Mouse (Mus musculus): ENCODE data around the gene Tex35.

DNA sequence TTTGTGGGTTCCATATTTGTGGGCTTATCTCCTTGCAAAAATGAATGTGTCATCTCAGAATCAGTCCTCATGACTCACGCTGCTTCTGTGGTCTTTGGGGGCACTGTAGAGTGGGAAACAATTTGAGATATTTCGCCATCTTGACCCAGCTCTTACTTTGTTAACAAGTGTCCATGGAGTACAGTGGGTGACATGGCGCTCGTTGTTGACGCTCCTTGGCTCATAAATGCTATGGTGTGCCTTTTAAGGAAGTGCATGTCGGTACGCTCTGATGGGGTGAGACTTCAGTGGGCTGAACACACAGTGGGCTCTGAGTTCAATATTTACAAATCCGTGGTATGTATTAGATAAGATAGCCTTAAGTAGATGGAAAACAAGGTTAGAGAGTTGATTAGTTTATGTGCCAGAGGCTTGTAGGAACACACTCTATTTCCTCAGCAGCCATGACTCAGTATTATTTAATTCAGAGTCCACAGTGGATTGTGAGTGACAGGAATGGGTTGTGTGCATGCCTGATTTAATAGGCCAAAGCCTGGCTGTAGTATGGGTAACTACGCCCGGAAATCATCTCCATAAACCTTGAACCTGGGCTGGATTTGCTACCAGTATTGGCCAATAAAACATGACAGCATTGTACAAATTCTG, 46.6 kb downstream of the Tex35 start:
- TF ChIP-seq POLR2A (IDR thresholded peaks at IDR 0.05; ENCODE audit: low read depth, low read length) (no peak), CTCF (conservative IDR thresholded peaks at IDR 0.05; ENCODE audit: insufficient read depth, insufficient read length, low read depth, low read length) (no peak)
